Mouse (Mus musculus) lung, embryonic 16.5 days (tissue): ENCODE measurements at regions not wholly inside any gene's neighbourhood (a gene's known extent, or its start where the extent isn't known, plus 50 kb on each side); places are given as distances from the start of the nearest gene placed in this dataset.

ENCODE experiments used
- ATAC-seq: fragments of 200-750 bp; cut with Nextera tagmentation; 2 replicates; pipeline ENCODE4 v1.8.0; 2017; ENCODE audit warnings: low read depth, mild to moderate bottlenecking, moderate library complexity
- H3K27ac ChIP-seq: fragments of 300-500 bp; sonication (generic); 2 replicates; pipeline ENCODE4 v1.5.1; 2014; ENCODE audit warnings: mild to moderate bottlenecking, control low read depth, low read length
- H3K27me3 ChIP-seq: fragments of 300-500 bp; sonication (generic); 2 replicates; pipeline ENCODE4 v1.6.1; 2014; ENCODE audit warnings: low read depth, low read length, mixed read lengths; ENCODE audit not compliant: control insufficient read depth, insufficient read depth
- H3K36me3 ChIP-seq: fragments of 300-500 bp; sonication (generic); 2 replicates; pipeline ENCODE4 v1.6.1; 2014; ENCODE audit warnings: low read length; ENCODE audit not compliant: control insufficient read depth, insufficient read depth
- H3K4me1 ChIP-seq: fragments of 300-500 bp; sonication (generic); replicated peaks from 2 replicates; pipeline ENCODE4 v1.6.1; 2014; ENCODE audit warnings: low read length, mixed read lengths; ENCODE audit not compliant: control insufficient read depth, insufficient read depth
- H3K4me2 ChIP-seq: fragments of 300-500 bp; sonication (generic); 2 replicates; pipeline ENCODE4 v1.6.1; 2014; ENCODE audit warnings: low read depth, low read length, control low read depth
- H3K4me3 ChIP-seq: fragments of 300-500 bp; sonication (generic); 2 replicates; pipeline ENCODE4 v1.5.1; 2014; ENCODE audit warnings: mild to moderate bottlenecking, low read length, control low read depth
- H3K9ac ChIP-seq: fragments of 300-500 bp; sonication (generic); 2 replicates; pipeline ENCODE4 v1.6.1; 2014; ENCODE audit warnings: low read length, control low read depth
- H3K9me3 ChIP-seq: fragments of 300-500 bp; sonication (generic); 2 replicates; pipeline ENCODE4 v1.6.1; 2016; ENCODE audit warnings: low read length; ENCODE audit not compliant: control insufficient read depth
- WGBS: fragments of 180-500 bp; shearing (Covaris S2); extraction: QIAGEN DNeasy Blood & Tissue Kit; methylation state at CpG from one replicate; pipeline ENCODE4 v1.1.7; 2014; 5-methylcytosine and 5-hydroxymethylcytosine counted together

GRCm38 (mm10) chr1:184497007-184497406, 235.4 kb downstream of the Hlx start:
- Histone ChIP-seq H3K4me1 (peaks cover 13% of the 10 kb centered on the region), H3K4me2 (no peak overlapping the region), H3K9me3 (peaks cover 5% of the 10 kb centered on the region; the same call in 1 of the 2 replicates), H3K27me3 (no peaks in the 10 kb centered on the region), H3K9ac (no peak overlapping the region), H3K4me3 (no peak overlapping the region), H3K27ac (no peak overlapping the region), H3K36me3 (no peaks in the 10 kb centered on the region)
- 37% methylated on average over 1 of the region's 1 CpGs for WGBS
- ATAC-seq: no peak

GRCm38 (mm10) chr1:184493811-184494210, 238.6 kb downstream of the Hlx start:
- H3K9ac ChIP-seq: no peak overlapping the region
- H3K27ac ChIP-seq: no peak overlapping the region
- no peak overlapping the region for H3K4me3 ChIP-seq
- no peaks in the 10 kb centered on the region for H3K36me3 ChIP-seq
- no peaks in the 10 kb centered on the region for H3K4me1 ChIP-seq
- 63% methylated on average over 8 of the region's 8 CpGs for WGBS
- no peak overlapping the region for H3K4me2 ChIP-seq
- peaks cover 5% of the 10 kb centered on the region; the same call in 1 of the 2 replicates for H3K9me3 ChIP-seq
- H3K27me3 ChIP-seq: no peaks in the 10 kb centered on the region
- no peak for ATAC-seq

GRCm38 (mm10) chr1:184492115-184492514, 240.3 kb downstream of the Hlx start:
- Histone ChIP-seq H3K9ac (no peak overlapping the region), H3K4me2 (no peak overlapping the region), H3K27ac (no peak overlapping the region), H3K4me1 (no peaks in the 10 kb centered on the region), H3K9me3 (no peaks in the 10 kb centered on the region), H3K36me3 (no peaks in the 10 kb centered on the region), H3K4me3 (no peak overlapping the region), H3K27me3 (no peaks in the 10 kb centered on the region)
- 91% methylated on average over 3 of the region's 3 CpGs for WGBS
- ATAC-seq: no peak

DNA sequence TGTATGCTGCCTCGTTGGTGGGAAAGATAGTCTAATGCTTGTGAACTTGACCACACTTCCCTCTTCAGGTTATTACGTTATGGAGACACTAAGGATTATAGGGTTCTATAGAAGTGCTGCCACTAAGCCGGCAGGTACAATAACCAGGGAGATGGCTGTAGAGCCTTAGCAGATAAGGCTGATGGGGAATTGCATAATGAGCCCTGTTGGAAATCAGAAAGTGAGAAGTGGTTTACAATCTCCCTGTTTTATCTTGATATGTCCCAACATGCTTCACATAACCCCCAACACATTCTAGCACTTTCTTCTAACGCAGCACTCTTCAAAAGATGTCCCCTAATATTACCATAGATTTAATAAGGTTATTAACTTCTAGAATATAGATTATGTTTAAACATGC, 241.2 kb downstream of the Hlx start:
- Histone ChIP-seq H3K27me3 (no peaks in the 10 kb centered on the region), H3K27ac (no peak overlapping the region), H3K4me3 (no peak overlapping the region), H3K36me3 (no peaks in the 10 kb centered on the region), H3K4me2 (no peak overlapping the region), H3K4me1 (no peaks in the 10 kb centered on the region), H3K9ac (no peak overlapping the region), H3K9me3 (no peaks in the 10 kb centered on the region)
- no peak for ATAC-seq
- 74% methylated on average over 4 of the region's 4 CpGs for WGBS

GRCm38 (mm10) chr1:184487409-184487808, 245.0 kb downstream of the Hlx start:
- H3K4me1 ChIP-seq: no peaks in the 10 kb centered on the region
- no peaks in the 10 kb centered on the region for H3K36me3 ChIP-seq
- no peak overlapping the region for H3K4me2 ChIP-seq
- no peak overlapping the region for H3K27ac ChIP-seq
- no peak overlapping the region for H3K9ac ChIP-seq
- 70% methylated on average over 6 of the region's 6 CpGs for WGBS
- ATAC-seq: no peak
- no peaks in the 10 kb centered on the region for H3K9me3 ChIP-seq
- H3K4me3 ChIP-seq: no peak overlapping the region
- H3K27me3 ChIP-seq: no peaks in the 10 kb centered on the region

DNA sequence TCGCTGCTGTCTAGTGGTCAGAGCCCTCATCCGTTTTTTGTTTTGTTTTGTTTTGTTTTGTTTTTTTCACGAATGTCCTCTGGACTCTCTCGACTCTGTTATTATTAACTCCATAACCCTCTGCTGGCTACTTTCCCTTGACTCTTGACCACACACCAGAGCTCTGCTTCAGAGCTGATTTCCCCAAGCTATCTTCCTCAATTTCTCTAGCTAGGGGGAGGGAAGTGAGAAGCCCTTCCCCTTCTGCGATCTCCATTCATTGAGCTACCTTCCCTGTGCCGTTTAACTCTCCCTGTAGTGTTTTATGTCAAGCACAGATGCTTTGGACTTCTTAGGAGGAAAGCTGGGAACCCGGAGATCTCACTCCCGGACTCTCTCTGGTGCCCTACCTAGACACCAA, 247.6 kb downstream of the Hlx start:
- H3K4me3 ChIP-seq: no peak overlapping the region
- ATAC-seq: no peak
- H3K27me3 ChIP-seq: no peaks in the 10 kb centered on the region
- H3K4me2 ChIP-seq: no peak overlapping the region
- no peak overlapping the region for H3K27ac ChIP-seq
- H3K36me3 ChIP-seq: no peaks in the 10 kb centered on the region
- H3K9me3 ChIP-seq: no peaks in the 10 kb centered on the region
- WGBS: 70% methylated on average over 8 of the region's 8 CpGs
- H3K4me1 ChIP-seq: no peaks in the 10 kb centered on the region
- no peak overlapping the region for H3K9ac ChIP-seq

GRCm38 (mm10) chr1:184483371-184483770, 249.0 kb downstream of the Hlx start:
- Histone ChIP-seq H3K4me3 (no peak overlapping the region), H3K9ac (no peak overlapping the region), H3K27me3 (no peaks in the 10 kb centered on the region), H3K27ac (no peak overlapping the region), H3K9me3 (no peaks in the 10 kb centered on the region), H3K4me1 (no peaks in the 10 kb centered on the region), H3K36me3 (no peaks in the 10 kb centered on the region), H3K4me2 (no peak overlapping the region)
- 49% methylated on average over 7 of the region's 7 CpGs for WGBS
- ATAC-seq: no peak

DNA sequence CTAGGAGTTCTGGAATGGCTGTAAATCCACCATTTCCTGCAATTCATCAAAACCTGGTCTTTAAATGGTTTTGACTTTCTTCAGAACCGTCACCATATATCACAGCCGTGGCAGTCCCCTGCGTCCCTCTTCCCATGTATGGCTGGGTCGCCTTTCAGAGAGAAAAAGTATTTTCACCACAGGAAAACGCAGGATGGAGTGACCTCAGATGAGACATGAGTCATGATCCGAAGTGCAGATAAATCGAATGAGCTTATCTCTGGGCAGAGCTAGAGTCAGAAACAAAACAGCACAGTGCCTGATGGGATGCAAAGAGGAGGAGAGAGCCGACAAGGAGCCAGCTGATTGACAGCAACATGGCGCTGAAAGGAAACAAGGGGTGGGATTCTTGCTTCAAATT, 250.4 kb downstream of the Hlx start:
- ATAC-seq: no peak
- Histone ChIP-seq H3K27me3 (no peaks in the 10 kb centered on the region), H3K36me3 (no peaks in the 10 kb centered on the region), H3K4me2 (no peak overlapping the region), H3K4me3 (no peak overlapping the region), H3K27ac (no peak overlapping the region), H3K9ac (no peak overlapping the region), H3K9me3 (no peaks in the 10 kb centered on the region), H3K4me1 (no peaks in the 10 kb centered on the region)
- 60% methylated on average over 9 of the region's 9 CpGs for WGBS

DNA sequence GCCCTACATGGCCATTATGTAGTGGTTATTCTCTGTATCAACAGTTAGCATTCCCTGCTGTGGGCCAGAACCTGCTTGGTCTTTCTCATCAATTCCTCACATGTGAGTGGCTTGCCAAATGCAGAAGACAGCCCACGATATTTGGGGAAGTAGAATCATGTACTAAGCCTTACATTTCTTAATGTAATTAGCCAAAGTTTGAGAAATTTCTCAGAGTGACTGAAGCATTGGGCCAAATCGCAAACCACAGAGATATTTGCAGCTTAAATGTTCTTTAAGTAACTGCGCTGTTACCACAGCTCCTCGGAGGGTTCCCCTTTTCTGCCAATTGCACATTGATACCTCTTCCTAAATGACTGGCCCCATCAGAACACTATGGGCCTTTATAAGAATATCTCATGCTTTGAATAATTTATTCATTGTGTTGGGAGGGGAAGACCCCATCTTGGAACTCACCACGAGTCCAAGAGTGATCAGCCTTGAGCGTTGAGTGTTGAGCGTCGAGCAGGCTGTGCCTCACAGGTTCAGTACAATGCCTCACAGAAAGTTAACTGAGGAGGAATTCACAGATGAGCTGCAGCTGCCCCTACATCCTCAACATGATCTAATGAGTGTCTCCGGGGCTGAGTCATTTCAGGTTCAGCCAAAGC, 251.7 kb downstream of the Hlx start:
- H3K4me3 ChIP-seq: no peak overlapping the region
- H3K9me3 ChIP-seq: no peaks in the 10 kb centered on the region
- ATAC-seq: no peak
- 81% methylated on average over 9 of the region's 9 CpGs for WGBS
- no peak overlapping the region for H3K9ac ChIP-seq
- no peak overlapping the region for H3K4me2 ChIP-seq
- no peak overlapping the region for H3K27ac ChIP-seq
- H3K27me3 ChIP-seq: no peaks in the 10 kb centered on the region
- no peaks in the 10 kb centered on the region for H3K36me3 ChIP-seq
- H3K4me1 ChIP-seq: no peaks in the 10 kb centered on the region

DNA sequence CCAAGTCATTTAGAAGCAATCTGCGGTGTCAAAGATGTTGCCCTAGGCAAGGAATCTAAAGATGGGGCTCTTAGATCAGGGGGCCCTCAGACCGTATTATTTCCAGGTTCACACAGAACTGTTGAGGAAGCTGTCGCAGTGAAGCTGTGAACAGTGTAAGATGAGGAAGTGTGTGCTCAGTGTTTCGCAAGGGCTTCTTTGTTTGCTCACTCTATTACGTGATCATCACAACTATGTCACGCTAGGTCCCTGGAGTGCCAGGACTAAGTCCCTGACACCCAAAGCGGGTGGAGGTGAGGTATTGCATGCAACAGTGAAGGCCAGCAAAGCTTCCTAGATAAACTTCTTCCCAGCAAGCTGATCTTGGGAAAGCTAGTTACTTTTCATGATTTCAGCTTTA, 254.4 kb downstream of the Hlx start:
- ATAC-seq: peak; percentile 67; the same call in 1 of the 2 replicates
- 63% methylated on average over 7 of the region's 7 CpGs for WGBS

More for the DNA sequence above, 254.4 kb downstream of the Hlx start:
- Histone ChIP-seq H3K27me3 (no peaks in the 10 kb centered on the region), H3K9me3 (no peaks in the 10 kb centered on the region), H3K4me2 (no peak overlapping the region), H3K27ac (no peak overlapping the region), H3K4me1 (no peaks in the 10 kb centered on the region), H3K9ac (no peak overlapping the region), H3K4me3 (no peak overlapping the region), H3K36me3 (no peaks in the 10 kb centered on the region)
